Mouse (Mus musculus): ENCODE measurements at regions not wholly inside any gene's neighbourhood (a gene's known extent, or its start where the extent isn't known, plus 50 kb on each side); places are given as distances from the start of the nearest gene placed in this dataset.
A peak's percentile ranks its signal among the peaks of the same experiment; 100 is the strongest.

- Histone ChIP-seq H3K4me3 (no peak overlapping the region), H3K27me3 (ENCODE audit: control insufficient read depth, insufficient read depth, insufficient read length) (no peaks in the 10 kb centered on the region), H3K36me3 (ENCODE audit: control insufficient read depth, insufficient read depth) (no peaks in the 10 kb centered on the region), H3K79me2 (ENCODE audit: control insufficient read depth, insufficient read depth) (no peaks in the 10 kb centered on the region), H3K4me2 (ENCODE audit: low read depth) (no peak overlapping the region), H3ac (ENCODE audit: control insufficient read depth, insufficient read length) (no peak overlapping the region)
- TF ChIP-seq POLR2AphosphoS2 (IDR thresholded peaks at IDR 0.05; ENCODE audit: insufficient read length, low read depth): no peak
- TF ChIP-seq SRF (IDR thresholded peaks at IDR 0.05; ENCODE audit: control insufficient read depth, insufficient read length, low read depth): no peak
- no peak for TF ChIP-seq E2F4 (IDR thresholded peaks at IDR 0.05; ENCODE audit: insufficient read depth)
- TF ChIP-seq POLR2A (IDR thresholded peaks at IDR 0.05; ENCODE audit: insufficient read length, low read depth): no peak
- no peak for TF ChIP-seq MYOD1 (IDR thresholded peaks at IDR 0.05; ENCODE audit: control insufficient read depth in 1 of 3, insufficient read length in 2 of 3, low read depth in 2 of 3)
- TF ChIP-seq CEBPB (IDR thresholded peaks at IDR 0.05; ENCODE audit: insufficient read depth, poor library complexity, severe bottlenecking): no peak
- no peak for TF ChIP-seq MAX (IDR thresholded peaks at IDR 0.05; ENCODE audit: low read depth)
- TF ChIP-seq MYOG (IDR thresholded peaks at IDR 0.05; ENCODE audit: control insufficient read depth in 1 of 3, insufficient read depth in 1 of 3, insufficient read length in 2 of 3, low read depth in 2 of 3): no peak
Measured at GRCm38 (mm10) chr9:33856169-33856568, 629.5 kb upstream of the Kirrel3 start.

DNA sequence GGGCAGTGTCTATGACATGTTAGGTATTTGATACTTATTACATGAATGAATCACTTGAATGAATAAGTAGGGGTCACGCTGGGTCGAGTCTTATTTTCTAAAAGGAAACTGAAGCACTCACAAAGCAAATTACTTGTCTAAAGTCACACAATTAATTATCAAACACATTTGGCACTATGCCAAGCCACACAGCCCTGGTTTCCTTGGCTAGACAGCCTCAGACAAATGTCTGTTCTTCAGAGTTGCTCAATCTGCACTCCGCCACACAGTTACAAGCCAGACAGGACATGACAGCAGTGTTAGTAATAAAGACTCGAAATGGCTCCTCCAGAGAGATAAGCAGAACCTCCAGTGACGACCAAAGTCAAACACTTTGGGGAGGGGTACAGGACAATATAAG, 627.2 kb upstream of the Kirrel3 start:
- no peak overlapping the region for H3K4me3 ChIP-seq
- H3K36me3 ChIP-seq (ENCODE audit: control insufficient read depth, insufficient read depth): no peaks in the 10 kb centered on the region
- TF ChIP-seq TCF3 (IDR thresholded peaks at IDR 0.05; ENCODE audit: insufficient read length, low read depth): no peak
- no peak for TF ChIP-seq USF1 (IDR thresholded peaks at IDR 0.05; ENCODE audit: low read depth)
- no peak for TF ChIP-seq MYOD1 (IDR thresholded peaks at IDR 0.05; ENCODE audit: control insufficient read depth in 1 of 3, insufficient read length in 2 of 3, low read depth in 2 of 3)
- no peak for TF ChIP-seq POLR2AphosphoS2 (IDR thresholded peaks at IDR 0.05; ENCODE audit: insufficient read length, low read depth)
- peak; percentile 97 for TF ChIP-seq CEBPB (IDR thresholded peaks at IDR 0.05; ENCODE audit: insufficient read depth, poor library complexity, severe bottlenecking)
- no peaks in the 10 kb centered on the region for H3K27me3 ChIP-seq (ENCODE audit: control insufficient read depth, insufficient read depth, insufficient read length)
- no peaks in the 10 kb centered on the region for H3K79me2 ChIP-seq (ENCODE audit: control insufficient read depth, insufficient read depth)
- H3K4me2 ChIP-seq (ENCODE audit: low read depth): peak overlapping the region; percentile 54
- H3ac ChIP-seq (ENCODE audit: control insufficient read depth, insufficient read length): no peak overlapping the region

DNA sequence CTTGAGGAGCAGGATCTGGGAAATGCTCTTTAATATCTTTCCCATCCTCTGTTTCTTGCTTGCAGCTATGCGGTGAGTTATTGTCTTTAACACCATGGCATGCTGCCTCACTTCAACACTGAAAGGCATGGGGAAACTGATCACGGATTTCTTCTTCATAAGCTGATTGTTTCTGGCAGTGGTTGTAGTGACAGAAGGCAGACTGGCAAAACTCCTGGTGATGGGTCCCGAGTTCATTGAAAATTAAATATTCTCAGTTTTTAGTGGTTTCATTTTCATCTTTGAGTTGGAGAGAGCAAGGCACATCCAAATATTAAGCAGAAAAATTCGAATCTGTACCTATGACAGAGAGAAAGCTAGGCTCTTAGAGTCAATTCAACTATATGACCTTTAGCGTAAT, 617.0 kb upstream of the Kirrel3 start:
- H3K27me3 ChIP-seq (ENCODE audit: control insufficient read depth, insufficient read depth, insufficient read length): no peaks in the 10 kb centered on the region

DNA sequence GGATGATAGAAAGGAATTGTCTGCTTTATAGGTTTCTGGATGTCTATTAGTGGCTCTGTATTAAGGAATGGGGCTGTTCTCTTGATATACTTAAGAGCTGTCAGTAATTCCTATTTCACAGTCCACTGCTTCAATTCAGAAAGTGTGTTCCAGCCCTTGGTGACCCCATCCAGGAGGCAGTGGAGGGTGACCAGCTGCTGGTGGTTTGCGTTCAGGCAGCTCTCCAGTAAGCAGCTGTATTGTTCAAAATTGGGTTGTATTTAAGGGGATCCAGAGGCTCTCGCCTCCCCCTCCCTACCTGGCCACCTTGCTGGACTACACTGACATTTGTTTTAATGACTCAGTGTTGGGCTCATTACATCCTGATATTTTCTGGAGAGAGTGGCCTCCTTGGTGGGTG, 598.4 kb upstream of the Kirrel3 start:
- Histone ChIP-seq H3ac (ENCODE audit: control insufficient read depth, insufficient read length) (no peak overlapping the region), H3K36me3 (ENCODE audit: control insufficient read depth, insufficient read depth) (no peaks in the 10 kb centered on the region), H3K79me2 (ENCODE audit: control insufficient read depth, insufficient read depth) (no peaks in the 10 kb centered on the region), H3K27me3 (ENCODE audit: control insufficient read depth, insufficient read depth, insufficient read length) (no peaks in the 10 kb centered on the region), H3K4me2 (ENCODE audit: low read depth) (no peak overlapping the region), H3K4me3 (no peak overlapping the region)
- TF ChIP-seq MYOG (IDR thresholded peaks at IDR 0.05; ENCODE audit: control insufficient read depth in 1 of 3, insufficient read depth in 1 of 3, insufficient read length in 2 of 3, low read depth in 2 of 3): no peak
- no peak for TF ChIP-seq TCF3 (IDR thresholded peaks at IDR 0.05; ENCODE audit: insufficient read length, low read depth)
- TF ChIP-seq E2F4 (IDR thresholded peaks at IDR 0.05; ENCODE audit: insufficient read depth): no peak
- no peak for TF ChIP-seq MAX (IDR thresholded peaks at IDR 0.05; ENCODE audit: low read depth)
- TF ChIP-seq POLR2A (IDR thresholded peaks at IDR 0.05; ENCODE audit: insufficient read length, low read depth): no peak
- no peak for TF ChIP-seq REST (IDR thresholded peaks at IDR 0.05; ENCODE audit: insufficient read depth, insufficient read length)
- TF ChIP-seq MYOD1 (IDR thresholded peaks at IDR 0.05; ENCODE audit: control insufficient read depth in 1 of 3, insufficient read length in 2 of 3, low read depth in 2 of 3): no peak
- no peak for TF ChIP-seq USF1 (IDR thresholded peaks at IDR 0.05; ENCODE audit: low read depth)
- TF ChIP-seq CEBPB (IDR thresholded peaks at IDR 0.05; ENCODE audit: insufficient read depth, poor library complexity, severe bottlenecking): no peak
- no peak for TF ChIP-seq SRF (IDR thresholded peaks at IDR 0.05; ENCODE audit: control insufficient read depth, insufficient read length, low read depth)
- no peak for TF ChIP-seq POLR2AphosphoS2 (IDR thresholded peaks at IDR 0.05; ENCODE audit: insufficient read length, low read depth)

More for the DNA sequence above, 617.0 kb upstream of the Kirrel3 start:
- Histone ChIP-seq H3ac (ENCODE audit: control insufficient read depth, insufficient read length) (no peak overlapping the region), H3K79me2 (ENCODE audit: control insufficient read depth, insufficient read depth) (no peaks in the 10 kb centered on the region), H3K4me2 (ENCODE audit: low read depth) (no peak overlapping the region), H3K36me3 (ENCODE audit: control insufficient read depth, insufficient read depth) (no peaks in the 10 kb centered on the region), H3K4me3 (no peak overlapping the region)
- no peak for TF ChIP-seq TCF12 (IDR thresholded peaks at IDR 0.05; ENCODE audit: insufficient read depth, poor library complexity, severe bottlenecking)
- TF ChIP-seq MAX (IDR thresholded peaks at IDR 0.05; ENCODE audit: low read depth): no peak
- TF ChIP-seq POLR2A (IDR thresholded peaks at IDR 0.05; ENCODE audit: insufficient read length, low read depth): no peak
- TF ChIP-seq REST (IDR thresholded peaks at IDR 0.05; ENCODE audit: insufficient read depth, insufficient read length): no peak
- no peak for TF ChIP-seq TCF3 (IDR thresholded peaks at IDR 0.05; ENCODE audit: insufficient read length, low read depth)
- TF ChIP-seq SRF (IDR thresholded peaks at IDR 0.05; ENCODE audit: control insufficient read depth, insufficient read length, low read depth): no peak
- no peak for TF ChIP-seq USF1 (IDR thresholded peaks at IDR 0.05; ENCODE audit: low read depth)
- TF ChIP-seq CEBPB (IDR thresholded peaks at IDR 0.05; ENCODE audit: insufficient read depth, poor library complexity, severe bottlenecking): no peak

- no peaks in the 10 kb centered on the region for H3K36me3 ChIP-seq (ENCODE audit: control insufficient read depth, insufficient read depth)
- TF ChIP-seq POLR2A (IDR thresholded peaks at IDR 0.05; ENCODE audit: insufficient read length, low read depth): no peak
- no peak for TF ChIP-seq MYOD1 (IDR thresholded peaks at IDR 0.05; ENCODE audit: control insufficient read depth in 1 of 3, insufficient read length in 2 of 3, low read depth in 2 of 3)
- TF ChIP-seq TCF12 (IDR thresholded peaks at IDR 0.05; ENCODE audit: insufficient read depth, poor library complexity, severe bottlenecking): peak; percentile 16
- TF ChIP-seq SRF (IDR thresholded peaks at IDR 0.05; ENCODE audit: control insufficient read depth, insufficient read length, low read depth): no peak
- TF ChIP-seq E2F4 (IDR thresholded peaks at IDR 0.05; ENCODE audit: insufficient read depth): no peak
- peak; percentile 44 for TF ChIP-seq USF1 (IDR thresholded peaks at IDR 0.05; ENCODE audit: low read depth)
- H3K4me3 ChIP-seq: no peak overlapping the region
- H3K4me2 ChIP-seq (ENCODE audit: low read depth): peak overlapping the region; percentile 56
- H3K27me3 ChIP-seq (ENCODE audit: control insufficient read depth, insufficient read depth, insufficient read length): no peaks in the 10 kb centered on the region
- no peaks in the 10 kb centered on the region for H3K79me2 ChIP-seq (ENCODE audit: control insufficient read depth, insufficient read depth)
- H3ac ChIP-seq (ENCODE audit: control insufficient read depth, insufficient read length): no peak overlapping the region
Measured at GRCm38 (mm10) chr9:33892001-33892400, 593.7 kb upstream of the Kirrel3 start.
